Mouse (Mus musculus): Measurements from ENCODE around the gene Lypd8. TPM values are rescaled to one million over a fixed set of nuclear protein-coding genes. Genes with fewer than 3 reads are reported as not detected.

Gene Lypd8
- polyA plus RNA-seq, 1 experiment from 2014 or later = 12.0 TPM

DNA sequence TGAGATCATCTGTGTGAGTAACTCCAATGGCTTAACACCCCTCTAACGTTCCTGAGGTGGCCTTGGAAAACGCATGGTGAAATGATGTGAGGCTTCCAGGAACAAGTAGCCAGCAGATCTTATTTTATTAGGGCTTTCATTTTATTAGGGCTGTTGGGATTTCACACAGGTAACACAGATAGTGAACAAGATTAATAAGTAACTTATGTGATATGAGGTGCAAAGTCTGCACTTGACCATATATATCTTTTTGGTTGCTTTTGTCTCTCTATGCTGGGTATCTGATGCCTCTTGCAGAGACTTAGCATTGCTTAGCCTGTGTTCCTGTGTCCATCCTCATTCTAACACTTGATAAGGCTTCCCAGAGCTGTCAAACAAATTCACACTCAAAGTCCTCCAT is 1.6 kb upstream of the Lypd8 start:
- WGBS (ENCODE audit: insufficient replicate concordance) = 66% methylated on average over 2 of the region's 2 CpGs
- Histone ChIP-seq H3K27me3 (ENCODE audit: control insufficient read depth, insufficient read depth, low read depth, low read length) (no peaks in the 10 kb centered on the region), H3K4me3 (ENCODE audit: low read depth, low read length) (no peak overlapping the region), H3K9ac (ENCODE audit: low read depth, low read length) (no peak overlapping the region), H3K36me3 (ENCODE audit: control insufficient read depth, insufficient read depth) (no peaks in the 10 kb centered on the region), H3K27ac (ENCODE audit: low read length) (no peak overlapping the region), H3K4me1 (ENCODE audit: control insufficient read depth, low read depth, low read length) (no peaks in the 10 kb centered on the region; the same call in 1 of the 2 replicates), H3K9me3 (replicated peaks; ENCODE audit: control insufficient read depth, low read length) (no peaks in the 10 kb centered on the region), H3K4me2 (ENCODE audit: low read depth, low read length) (no peak overlapping the region)
- no peak for ATAC-seq (ENCODE audit: low read depth)

DNA sequence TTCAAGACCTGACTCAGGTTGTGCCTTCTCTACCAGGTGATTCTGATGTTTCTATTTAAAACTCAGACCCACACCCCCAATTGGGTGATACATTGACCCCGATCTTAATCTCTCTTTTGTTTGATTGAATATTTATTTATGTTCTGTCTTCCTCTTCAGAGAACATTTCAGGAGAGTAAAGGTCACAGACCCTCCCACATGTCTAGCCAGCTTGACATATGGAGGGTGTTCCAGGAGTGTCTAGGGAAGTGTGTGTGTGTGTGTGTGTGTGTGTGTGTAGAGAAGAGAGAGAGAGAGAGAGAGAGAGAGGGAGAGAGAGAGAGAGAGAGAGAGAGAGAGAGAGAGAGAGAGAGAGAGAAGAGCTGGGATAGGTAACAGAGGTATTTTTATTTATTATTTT is 1.2 kb upstream of the Lypd8 start:
- 43% methylated on average over 1 of the region's 1 CpGs for WGBS (ENCODE audit: insufficient replicate concordance)
- H3K27ac ChIP-seq (ENCODE audit: low read length) = no peak overlapping the region
- H3K4me3 ChIP-seq (ENCODE audit: low read depth, low read length) = no peak overlapping the region
- no peak overlapping the region for H3K4me2 ChIP-seq (ENCODE audit: low read depth, low read length)
- no peak overlapping the region for H3K9ac ChIP-seq (ENCODE audit: low read depth, low read length)
- H3K27me3 ChIP-seq (ENCODE audit: control insufficient read depth, insufficient read depth, low read depth, low read length) = no peaks in the 10 kb centered on the region
- H3K36me3 ChIP-seq (ENCODE audit: control insufficient read depth, insufficient read depth) = no peaks in the 10 kb centered on the region
- H3K4me1 ChIP-seq (ENCODE audit: control insufficient read depth, low read depth, low read length) = no peaks in the 10 kb centered on the region; the same call in 1 of the 2 replicates
- no peaks in the 10 kb centered on the region for H3K9me3 ChIP-seq (replicated peaks; ENCODE audit: control insufficient read depth, low read length)
- ATAC-seq (ENCODE audit: low read depth) = no peak

DNA sequence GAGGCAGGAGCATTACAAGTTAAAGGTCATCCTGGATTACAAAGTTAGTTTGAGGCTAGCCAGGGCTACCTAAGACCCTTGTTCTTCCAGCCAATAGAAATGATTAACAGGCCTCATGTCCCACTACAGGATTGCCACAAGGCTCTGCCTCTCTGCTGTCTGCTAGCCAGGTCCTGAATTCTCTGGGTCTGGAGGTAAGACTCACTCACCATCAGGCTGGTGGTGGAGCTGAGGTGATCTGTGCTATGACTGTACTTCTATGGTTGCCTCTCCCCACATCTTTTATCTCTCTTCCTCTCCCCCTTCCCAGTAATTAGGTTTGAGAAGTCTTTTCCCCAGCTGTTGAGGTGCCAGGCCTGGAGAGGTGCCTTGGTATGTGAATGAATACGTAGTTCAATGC is 673 bp downstream of the Lypd8 start:
- Histone ChIP-seq H3K4me3 (ENCODE audit: low read depth, low read length) (no peak overlapping the region), H3K4me1 (ENCODE audit: control insufficient read depth, low read depth, low read length) (no peaks in the 10 kb centered on the region; the same call in 1 of the 2 replicates), H3K4me2 (ENCODE audit: low read depth, low read length) (no peak overlapping the region), H3K27ac (ENCODE audit: low read length) (no peak overlapping the region), H3K9me3 (replicated peaks; ENCODE audit: control insufficient read depth, low read length) (no peaks in the 10 kb centered on the region), H3K27me3 (ENCODE audit: control insufficient read depth, insufficient read depth, low read depth, low read length) (no peaks in the 10 kb centered on the region), H3K9ac (ENCODE audit: low read depth, low read length) (no peak overlapping the region), H3K36me3 (ENCODE audit: control insufficient read depth, insufficient read depth) (no peaks in the 10 kb centered on the region)
- ATAC-seq (ENCODE audit: low read depth) = no peak
- WGBS (ENCODE audit: insufficient replicate concordance) = 68% methylated on average over 1 of the region's 1 CpGs

DNA sequence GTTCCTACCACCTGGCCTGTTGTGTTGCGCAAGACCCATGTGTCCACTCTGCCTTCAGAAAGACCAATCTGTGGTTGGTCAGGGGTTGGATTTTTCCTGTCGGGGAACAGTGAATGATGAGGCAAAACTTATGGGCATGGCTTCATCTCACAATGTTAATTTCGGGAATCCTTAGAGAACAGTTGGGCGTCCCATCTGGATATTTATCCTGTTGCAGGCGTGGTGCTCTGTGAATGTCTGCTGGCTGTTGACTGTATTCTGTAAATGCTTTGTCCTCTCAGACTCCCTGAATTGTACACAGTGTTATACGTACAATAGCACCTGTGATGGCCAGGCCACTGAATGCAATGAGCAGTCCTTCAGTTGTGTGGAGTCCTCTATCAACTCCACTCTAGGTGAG is 3.6 kb downstream of the Lypd8 start:
- Histone ChIP-seq H3K9me3 (replicated peaks; ENCODE audit: control insufficient read depth, low read length) (no peaks in the 10 kb centered on the region), H3K27me3 (ENCODE audit: control insufficient read depth, insufficient read depth, low read depth, low read length) (no peaks in the 10 kb centered on the region), H3K36me3 (ENCODE audit: control insufficient read depth, insufficient read depth) (no peaks in the 10 kb centered on the region), H3K4me3 (ENCODE audit: low read depth, low read length) (no peak overlapping the region), H3K9ac (ENCODE audit: low read depth, low read length) (no peak overlapping the region), H3K4me1 (ENCODE audit: control insufficient read depth, low read depth, low read length) (no peaks in the 10 kb centered on the region; the same call in 1 of the 2 replicates), H3K27ac (ENCODE audit: low read length) (no peak overlapping the region), H3K4me2 (ENCODE audit: low read depth, low read length) (no peak overlapping the region)
- no peak for ATAC-seq (ENCODE audit: low read depth)
- 77% methylated on average over 6 of the region's 6 CpGs for WGBS (ENCODE audit: insufficient replicate concordance)

DNA sequence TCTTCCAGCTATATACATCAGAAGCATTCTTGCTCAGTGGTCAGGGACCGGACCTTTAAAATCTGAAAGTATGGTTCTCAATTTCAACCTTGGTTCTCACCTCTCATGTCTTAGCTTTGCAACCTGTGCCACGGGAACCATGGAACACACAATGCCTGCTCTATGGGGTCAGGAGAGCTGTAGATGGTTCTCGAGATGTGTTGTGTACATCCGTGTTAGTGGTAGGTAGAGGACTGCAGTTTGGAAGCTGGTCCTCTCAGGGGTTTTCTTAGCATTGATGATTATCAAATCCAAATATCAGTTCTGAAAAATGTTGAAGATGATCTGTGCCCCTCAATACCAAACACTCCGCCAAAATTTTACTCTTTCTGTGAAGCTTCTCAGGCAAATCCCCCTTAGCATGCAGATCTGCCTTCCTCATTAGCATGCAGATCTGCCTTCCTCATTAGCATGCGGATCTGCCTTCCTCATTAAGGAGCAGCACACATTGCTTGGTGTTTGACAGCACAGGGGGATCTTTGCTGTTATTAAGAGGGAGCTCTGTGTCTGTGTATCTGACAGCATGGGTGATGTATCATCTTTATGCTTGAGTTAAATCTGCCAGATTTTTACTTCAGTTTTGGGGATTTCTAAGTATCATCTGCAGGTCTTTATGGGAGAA is 21.3 kb downstream of the Lypd8 start:
- no peak overlapping the region for H3K4me2 ChIP-seq (ENCODE audit: low read depth, low read length)
- 43% methylated on average over 6 of the region's 6 CpGs for WGBS (ENCODE audit: insufficient replicate concordance)

DNA sequence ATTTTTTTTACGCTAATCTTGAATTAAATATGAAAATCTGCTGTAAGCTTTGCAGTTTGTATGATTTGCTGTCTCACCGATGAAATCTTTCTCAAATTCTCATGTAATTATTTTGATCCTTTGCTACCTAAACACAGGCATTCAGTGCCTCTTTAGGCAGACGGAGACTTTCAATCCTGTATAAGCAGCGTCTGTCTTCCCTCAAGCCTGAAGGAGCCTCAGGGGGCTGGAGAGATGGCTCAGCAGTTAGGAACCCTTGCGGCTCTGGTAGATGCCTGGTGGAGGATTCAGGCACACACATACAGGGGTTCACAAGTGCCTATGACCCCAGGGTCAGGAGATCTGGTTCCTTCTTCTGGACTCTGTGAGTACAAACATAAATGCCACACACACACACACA is 21.8 kb downstream of the Lypd8 start:
- Histone ChIP-seq H3K9ac (ENCODE audit: low read depth, low read length) (no peak overlapping the region), H3K4me1 (ENCODE audit: control insufficient read depth, low read depth, low read length) (peaks cover 2% of the 10 kb centered on the region), H3K36me3 (ENCODE audit: control insufficient read depth, insufficient read depth) (no peaks in the 10 kb centered on the region), H3K4me2 (ENCODE audit: low read depth, low read length) (no peak overlapping the region), H3K27ac (ENCODE audit: low read length) (no peak overlapping the region), H3K9me3 (replicated peaks; ENCODE audit: control insufficient read depth, low read length) (no peaks in the 10 kb centered on the region), H3K4me3 (ENCODE audit: low read depth, low read length) (no peak overlapping the region), H3K27me3 (ENCODE audit: control insufficient read depth, insufficient read depth, low read depth, low read length) (no peaks in the 10 kb centered on the region; the same call in 1 of the 2 replicates)
- ATAC-seq (ENCODE audit: low read depth) = no peak
- 52% methylated on average over 5 of the region's 5 CpGs for WGBS (ENCODE audit: insufficient replicate concordance)

More for the DNA sequence above, 21.3 kb downstream of the Lypd8 start:
- H3K4me1 ChIP-seq (ENCODE audit: control insufficient read depth, low read depth, low read length) = peaks cover 2% of the 10 kb centered on the region
- H3K9ac ChIP-seq (ENCODE audit: low read depth, low read length) = no peak overlapping the region
- no peaks in the 10 kb centered on the region; the same call in 1 of the 2 replicates for H3K27me3 ChIP-seq (ENCODE audit: control insufficient read depth, insufficient read depth, low read depth, low read length)
- H3K36me3 ChIP-seq (ENCODE audit: control insufficient read depth, insufficient read depth) = no peaks in the 10 kb centered on the region
- no peak overlapping the region for H3K27ac ChIP-seq (ENCODE audit: low read length)
- H3K9me3 ChIP-seq (replicated peaks; ENCODE audit: control insufficient read depth, low read length) = no peaks in the 10 kb centered on the region
- ATAC-seq (ENCODE audit: low read depth) = no peak
- H3K4me3 ChIP-seq (ENCODE audit: low read depth, low read length) = no peak overlapping the region

DNA sequence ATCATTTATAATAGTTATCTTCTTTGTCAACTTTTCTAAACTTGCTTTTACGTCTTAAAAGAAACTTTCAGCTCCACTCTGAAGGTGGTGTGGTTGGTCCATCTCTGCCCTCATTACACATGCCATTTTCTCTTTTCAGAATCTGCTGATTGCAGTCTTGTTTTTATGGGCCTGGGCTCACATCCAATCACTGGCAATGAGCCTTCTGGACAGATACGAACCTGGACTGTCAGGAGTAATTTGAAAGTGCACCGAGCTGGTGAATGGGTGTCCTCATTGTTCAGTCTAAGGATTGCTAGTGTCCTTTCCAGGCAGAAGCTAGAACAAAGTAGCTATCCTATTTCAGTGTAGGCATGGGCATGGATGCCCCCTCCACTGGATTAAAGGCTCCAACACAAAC is 29.2 kb downstream of the Lypd8 start:
- Histone ChIP-seq H3K27me3 (ENCODE audit: control insufficient read depth, insufficient read depth, low read depth, low read length) (no peaks in the 10 kb centered on the region), H3K27ac (ENCODE audit: low read length) (no peak overlapping the region), H3K9ac (ENCODE audit: low read depth, low read length) (no peak overlapping the region), H3K36me3 (ENCODE audit: control insufficient read depth, insufficient read depth) (no peaks in the 10 kb centered on the region), H3K4me2 (ENCODE audit: low read depth, low read length) (no peak overlapping the region), H3K4me1 (ENCODE audit: control insufficient read depth, low read depth, low read length) (no peaks in the 10 kb centered on the region), H3K9me3 (replicated peaks; ENCODE audit: control insufficient read depth, low read length) (no peaks in the 10 kb centered on the region), H3K4me3 (ENCODE audit: low read depth, low read length) (no peak overlapping the region)
- WGBS (ENCODE audit: insufficient replicate concordance) = 62% methylated on average over 3 of the region's 3 CpGs
- ATAC-seq (ENCODE audit: low read depth) = no peak

DNA sequence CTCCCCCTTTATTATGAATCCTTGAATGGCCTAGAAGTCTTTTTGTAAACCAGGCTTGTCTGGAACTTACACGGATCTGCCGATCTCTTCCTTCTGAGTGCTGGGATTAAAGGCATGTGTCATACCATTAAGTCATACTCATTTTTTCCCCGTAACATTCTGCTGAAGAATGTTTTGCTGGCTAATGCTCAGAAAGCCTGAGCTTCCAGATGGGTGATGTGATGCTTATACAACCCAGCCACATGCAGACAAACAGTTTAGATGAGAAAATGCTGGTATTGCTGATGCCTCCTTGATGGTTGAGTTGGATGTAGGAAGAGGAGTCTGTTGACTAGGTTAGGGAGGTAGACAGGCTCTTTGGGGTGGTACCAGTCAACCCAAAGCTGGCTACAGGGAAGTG is 39.5 kb downstream of the Lypd8 start:
- Histone ChIP-seq H3K27ac (ENCODE audit: low read length) (no peak overlapping the region), H3K4me2 (ENCODE audit: low read depth, low read length) (no peak overlapping the region), H3K9me3 (replicated peaks; ENCODE audit: control insufficient read depth, low read length) (no peaks in the 10 kb centered on the region), H3K4me3 (ENCODE audit: low read depth, low read length) (no peak overlapping the region), H3K4me1 (ENCODE audit: control insufficient read depth, low read depth, low read length) (no peaks in the 10 kb centered on the region), H3K27me3 (ENCODE audit: control insufficient read depth, insufficient read depth, low read depth, low read length) (no peaks in the 10 kb centered on the region; the same call in 1 of the 2 replicates), H3K9ac (ENCODE audit: low read depth, low read length) (no peak overlapping the region), H3K36me3 (ENCODE audit: control insufficient read depth, insufficient read depth) (no peaks in the 10 kb centered on the region)
- WGBS (ENCODE audit: insufficient replicate concordance) = 53% methylated on average over 3 of the region's 3 CpGs
- no peak for ATAC-seq (ENCODE audit: low read depth)

DNA sequence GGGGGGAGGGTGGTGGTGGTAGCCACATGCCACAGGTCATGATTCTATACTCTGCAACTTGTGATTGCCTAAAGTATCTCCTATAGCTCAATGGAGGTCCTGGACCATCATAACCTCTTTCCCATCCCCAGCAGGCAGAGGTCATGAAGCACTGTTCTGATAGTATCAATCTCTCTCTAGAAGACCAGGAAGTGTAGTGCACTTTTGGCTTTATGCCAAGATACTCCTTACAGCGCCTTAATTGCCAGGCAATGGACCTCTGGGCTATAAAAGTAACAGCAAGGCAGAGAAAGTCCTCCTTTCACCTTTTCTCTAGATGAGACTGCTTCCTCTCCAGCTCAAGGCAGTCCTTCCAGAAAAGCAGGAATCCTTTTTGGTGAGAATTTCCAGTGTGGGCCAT is 42.0 kb downstream of the Lypd8 start, which contains the start of gene 1810065E05Rik:
Gene 1810065E05Rik, plus strand, starts transcription at position 297 of the 400 bp plus-strand sequence.
- no peak within 1 kb of the TSS for H3K4me3 ChIP-seq (ENCODE audit: low read depth, low read length)
- no peak within 1 kb of the TSS for H3K9ac ChIP-seq (ENCODE audit: low read depth, low read length)
- H3K36me3 ChIP-seq (ENCODE audit: control insufficient read depth, insufficient read depth) = no peaks in the 10 kb centered on the region
- WGBS (ENCODE audit: insufficient replicate concordance) = 43% methylated on average over 1 of the region's 1 CpGs
- no peaks in the 10 kb centered on the region; the same call in 1 of the 2 replicates for H3K27me3 ChIP-seq (ENCODE audit: control insufficient read depth, insufficient read depth, low read depth, low read length)
- H3K4me1 ChIP-seq (ENCODE audit: control insufficient read depth, low read depth, low read length) = no peaks in the 10 kb centered on the region
- no peak within 1 kb of the TSS for H3K27ac ChIP-seq (ENCODE audit: low read length)
- no peak for ATAC-seq (ENCODE audit: low read depth)
- no peak within 1 kb of the TSS for H3K4me2 ChIP-seq (ENCODE audit: low read depth, low read length)
- H3K9me3 ChIP-seq (replicated peaks; ENCODE audit: control insufficient read depth, low read length) = no peaks in the 10 kb centered on the region

Measured in liver, embryonic 16.5 days (tissue).